Mouse (Mus musculus) CD8-positive naive resting alpha-beta T cell, adult 57 days (primary cell): Measurements from ENCODE around the gene Anapc13. TPM values are rescaled to one million over a fixed set of nuclear protein-coding genes. Genes with fewer than 3 reads are reported as not detected.

Experiments
- total RNA-seq: library from RNA; stranded (reverse); gene quantifications from one replicate; pipeline ENCODE4 v1.2.4, GENCODE M21; 2023

The Anapc13 gene
- 55.2 TPM for total RNA-seq

GRCm38 (mm10) chr9:102625983-102626838, at the start of gene Anapc13, which contains the start of gene Cep63:
Anapc13 (plus strand) TSS chr9:102626296.
Cep63 (minus strand) TSS chr9:102626534.

Other genes with a start within 250 kb of the Anapc13 start
- not detected for gene Ky, start 120.5 kb upstream of the Anapc13 start, total RNA-seq
- 59.1 TPM for gene Cep63, start 238 bp downstream of the Anapc13 start, total RNA-seq
- not detected for gene Amotl2, start 90.4 kb downstream of the Anapc13 start, total RNA-seq
- gene Ryk, start 208.6 kb downstream of the Anapc13 start, total RNA-seq, result 0.34 TPM